Mouse (Mus musculus): Measurements from ENCODE around the gene Itga2b. TPM values are rescaled to one million over a fixed set of nuclear protein-coding genes. Genes with fewer than 3 reads are reported as not detected.

Gene Itga2b
- total RNA-seq, 1 experiment from 2014 or later: 142 TPM

GRCm38 (mm10) chr11:102461764-102462163, 8.2 kb downstream of the Itga2b start:
- ATAC-seq (replicated peaks; ENCODE audit: low read depth, poor library complexity, severe bottlenecking): no peak

GRCm38 (mm10) chr11:102460541-102460940, 9.4 kb downstream of the Itga2b start:
- ATAC-seq (replicated peaks; ENCODE audit: low read depth, poor library complexity, severe bottlenecking): no peak

DNA sequence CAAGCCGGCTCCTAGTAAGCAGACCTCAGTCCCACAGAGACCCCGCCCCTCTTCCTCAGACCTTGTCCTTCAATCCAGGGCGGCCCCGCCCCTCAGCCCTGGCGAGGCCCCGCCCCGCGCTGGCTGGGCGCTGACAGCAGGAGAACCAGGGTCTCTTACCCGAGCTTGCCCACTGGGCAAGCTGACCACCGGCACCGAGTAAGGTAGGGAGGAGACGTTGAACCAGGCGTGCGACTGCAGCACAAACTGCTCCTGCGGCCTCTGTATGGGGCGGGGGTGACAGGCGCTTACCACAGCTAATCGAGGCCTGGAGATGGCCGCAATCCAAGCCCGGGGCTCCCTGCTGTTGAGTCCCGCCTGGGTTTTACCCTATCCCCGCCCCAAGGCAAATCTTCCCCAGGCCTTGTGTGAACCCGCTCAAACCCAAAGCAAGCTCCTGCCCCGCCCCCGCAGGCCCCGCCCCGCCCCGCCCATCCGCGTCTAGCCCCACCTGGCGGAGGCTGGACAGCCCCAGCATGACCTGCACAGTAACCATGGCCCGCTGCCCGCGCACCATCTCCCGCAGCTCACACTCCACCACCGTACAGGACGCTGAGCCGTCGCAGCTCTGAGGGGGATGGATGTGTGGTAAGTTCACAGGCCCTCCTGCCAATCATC, 14.1 kb downstream of the Itga2b start:
- ATAC-seq (replicated peaks; ENCODE audit: low read depth, poor library complexity, severe bottlenecking): peak; percentile 69

DNA sequence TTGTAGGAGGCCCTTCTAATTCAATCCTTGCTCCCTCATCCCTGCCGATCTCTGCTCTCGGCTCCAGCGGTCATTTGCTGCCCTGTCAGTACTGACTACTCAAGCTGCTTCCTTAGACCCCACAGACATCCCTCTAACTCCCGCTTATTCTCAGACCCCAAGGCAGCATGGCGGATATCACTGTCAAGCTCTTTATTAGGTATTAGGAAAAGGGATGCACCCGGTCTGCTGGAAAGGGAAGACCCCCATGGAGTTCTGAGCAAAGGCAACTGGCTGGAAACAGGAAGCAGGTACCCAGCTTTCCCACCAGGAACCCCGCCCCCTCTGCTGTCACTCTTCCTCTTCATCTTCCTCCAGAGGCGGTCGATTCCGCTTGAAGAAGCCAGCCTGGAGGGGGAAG, 16.8 kb downstream of the Itga2b start:
- ATAC-seq (replicated peaks; ENCODE audit: low read depth, poor library complexity, severe bottlenecking): no peak

DNA sequence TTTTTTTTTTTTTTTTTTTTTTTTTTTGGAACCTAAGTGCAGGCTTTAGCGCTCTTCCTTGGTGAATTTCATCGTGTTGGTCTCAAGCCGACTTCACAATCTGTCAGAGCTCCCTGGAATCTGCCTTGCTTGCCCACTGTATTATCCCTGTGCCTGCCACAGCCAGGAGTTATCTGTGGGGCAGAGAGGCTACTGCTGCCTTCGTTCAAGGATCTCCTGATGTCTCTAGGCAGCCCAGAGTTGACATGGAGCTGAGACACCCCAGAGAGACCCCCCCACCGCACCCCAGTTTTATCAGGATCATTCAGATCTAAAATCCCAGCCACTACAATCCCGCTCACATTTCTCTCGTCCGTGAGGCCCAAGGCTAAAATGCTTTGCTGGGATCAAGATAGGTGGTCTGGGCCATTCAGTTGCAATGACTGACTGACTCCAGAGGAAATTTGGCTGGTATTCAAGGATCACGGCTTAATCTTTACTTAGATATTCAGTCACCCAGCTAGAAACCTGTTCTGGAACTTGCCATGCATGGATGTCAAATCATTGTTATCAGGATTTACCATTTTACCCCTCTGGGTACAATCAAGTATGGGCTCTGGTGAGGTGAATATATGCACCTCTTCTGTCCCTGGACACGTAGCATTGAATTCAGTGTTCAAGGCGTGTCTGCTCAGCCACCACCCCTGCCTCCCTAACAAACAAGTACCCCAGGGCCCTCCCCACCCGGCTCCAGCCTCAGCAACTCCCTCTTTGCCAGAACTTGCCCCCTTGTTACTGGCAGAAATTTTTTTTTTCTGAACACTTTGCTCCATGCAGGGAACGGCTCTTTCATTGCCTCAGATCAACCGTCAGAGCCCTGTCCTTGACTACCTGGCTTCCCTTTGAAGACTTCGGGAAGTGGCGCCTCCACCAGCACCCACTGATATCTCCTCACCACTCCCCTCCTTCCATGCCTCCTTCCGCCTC, 20.6 kb downstream of the Itga2b start:
- no peak for ATAC-seq (replicated peaks; ENCODE audit: low read depth, poor library complexity, severe bottlenecking)

DNA sequence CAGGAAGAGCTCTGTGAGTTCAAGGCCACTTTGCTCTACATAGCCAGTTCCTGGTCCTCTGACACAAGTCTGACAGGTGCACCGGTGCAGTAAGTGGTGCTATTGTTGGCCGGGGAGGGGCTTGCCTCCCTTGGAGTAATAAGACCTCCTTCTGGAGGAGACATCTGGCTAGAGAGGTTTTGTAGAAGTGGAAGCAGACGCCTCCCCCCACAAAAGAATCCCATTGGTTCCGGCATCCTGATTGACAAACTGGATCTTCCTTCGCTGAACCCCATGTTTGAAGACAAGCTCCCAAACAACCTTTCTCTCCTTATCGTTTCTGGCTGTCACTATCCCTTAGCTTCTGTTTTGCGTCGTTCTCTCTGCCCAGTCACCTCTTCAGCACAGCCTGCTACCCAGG, 21.6 kb downstream of the Itga2b start:
- ATAC-seq (replicated peaks; ENCODE audit: low read depth, poor library complexity, severe bottlenecking): no peak

GRCm38 (mm10) chr11:102447497-102447896, 22.4 kb downstream of the Itga2b start, which contains the start of gene Fam171a2:
Fam171a2 (minus strand) TSS chr11:102447682.
- ATAC-seq (replicated peaks; ENCODE audit: low read depth, poor library complexity, severe bottlenecking): peak; percentile 54

DNA sequence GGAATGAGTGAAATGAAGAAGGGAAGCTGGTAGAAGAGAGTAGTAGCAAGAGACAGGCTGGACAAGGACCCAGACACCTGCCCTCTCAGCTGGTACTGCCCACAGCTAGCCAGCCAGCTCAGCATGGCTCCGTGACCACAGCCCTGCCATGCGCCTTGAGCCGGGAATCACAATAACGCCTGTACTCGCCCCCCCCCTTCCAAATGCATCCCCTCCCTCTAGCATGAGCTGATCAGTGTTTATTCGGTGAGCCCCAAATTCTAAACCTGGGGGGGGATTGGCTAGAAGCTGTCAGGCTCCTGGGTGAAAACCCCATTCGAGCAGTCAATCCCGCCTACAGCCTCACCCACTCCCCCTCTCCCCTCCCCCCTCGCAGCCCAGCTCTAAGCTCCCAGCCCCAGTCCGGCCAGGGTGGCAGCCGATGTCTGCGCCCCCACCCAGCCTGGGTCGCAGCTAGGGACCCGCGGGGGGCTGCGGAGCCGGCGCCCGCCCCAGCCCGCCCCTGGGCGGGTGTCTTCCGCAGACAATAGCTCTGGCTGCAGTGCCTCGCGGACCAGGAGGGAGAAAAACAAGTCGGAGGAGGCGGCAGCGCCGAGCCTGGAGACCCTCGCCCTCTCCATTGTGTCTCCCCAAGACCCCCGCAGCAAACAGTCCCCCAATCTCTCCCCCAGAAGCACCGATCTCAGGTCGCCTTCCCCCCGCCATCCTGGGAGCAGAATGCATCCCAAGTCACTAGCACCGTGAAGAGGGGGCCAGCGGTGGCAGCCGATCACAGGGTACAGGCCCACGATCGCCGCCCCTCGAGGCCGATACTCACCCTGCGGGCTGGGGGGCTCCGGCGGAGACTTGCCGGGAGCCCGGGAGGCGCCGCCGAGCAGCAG, 23.1 kb downstream of the Itga2b start:
- 0 out of 2 replicates have a peak, but pooled peaks have one; percentile 10 for ATAC-seq (replicated peaks; ENCODE audit: low read depth, poor library complexity, severe bottlenecking)

DNA sequence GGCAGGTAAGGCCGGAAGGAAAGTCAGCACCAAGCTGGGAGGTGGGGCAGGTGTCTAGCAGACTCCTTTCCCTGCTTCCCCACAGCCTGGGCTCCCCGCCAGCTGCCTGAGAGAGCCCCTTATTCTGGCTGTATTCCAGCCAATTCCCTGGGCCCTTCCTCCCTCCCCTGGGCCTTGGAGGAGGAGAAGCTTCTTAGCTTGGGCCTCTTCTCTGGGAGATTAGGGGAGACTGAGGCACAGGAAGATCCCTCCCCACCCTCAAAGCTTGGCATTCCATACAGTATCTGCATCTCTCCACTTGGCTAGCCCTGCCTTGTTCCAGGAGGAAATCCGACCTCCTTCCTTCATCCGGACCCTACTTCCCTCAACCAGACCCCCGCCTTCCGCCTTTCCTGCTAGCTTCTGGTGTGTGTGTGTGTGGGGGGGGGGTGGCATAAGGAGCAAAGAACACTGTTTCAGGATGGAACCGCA, 24.0 kb downstream of the Itga2b start:
- no peak for ATAC-seq (replicated peaks; ENCODE audit: low read depth, poor library complexity, severe bottlenecking)

DNA sequence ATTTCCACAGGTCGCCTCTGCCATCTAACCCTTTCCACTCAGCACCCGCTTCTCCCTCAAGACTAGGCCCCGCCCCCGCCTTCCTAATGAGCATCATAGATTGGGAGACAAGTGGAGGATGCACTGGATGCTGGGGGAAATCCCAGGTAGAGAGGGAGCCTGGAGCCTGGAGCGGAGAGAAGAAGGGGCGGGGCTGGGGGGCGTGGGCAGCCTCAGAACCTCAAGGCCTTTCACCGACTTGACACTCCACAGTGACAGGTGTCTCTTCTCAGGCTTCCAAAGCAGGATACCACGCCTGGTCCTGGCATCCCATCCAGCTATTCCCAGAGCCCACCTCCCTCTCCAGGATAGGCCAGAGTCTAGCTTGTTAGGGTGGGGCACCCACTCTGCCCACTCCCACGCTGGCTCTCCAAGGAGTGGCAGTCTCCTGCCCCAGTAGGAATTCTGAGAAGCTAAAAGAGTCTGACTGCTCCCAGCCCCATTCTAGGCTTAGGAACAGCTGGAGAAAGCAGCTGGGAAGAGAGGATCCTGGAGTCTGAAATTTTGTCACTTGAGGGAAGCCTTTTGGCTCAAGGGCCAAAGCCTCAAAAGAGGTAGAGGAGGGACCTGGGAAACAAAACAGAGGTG, 24.5 kb downstream of the Itga2b start:
- ATAC-seq (replicated peaks; ENCODE audit: low read depth, poor library complexity, severe bottlenecking): no peak

DNA sequence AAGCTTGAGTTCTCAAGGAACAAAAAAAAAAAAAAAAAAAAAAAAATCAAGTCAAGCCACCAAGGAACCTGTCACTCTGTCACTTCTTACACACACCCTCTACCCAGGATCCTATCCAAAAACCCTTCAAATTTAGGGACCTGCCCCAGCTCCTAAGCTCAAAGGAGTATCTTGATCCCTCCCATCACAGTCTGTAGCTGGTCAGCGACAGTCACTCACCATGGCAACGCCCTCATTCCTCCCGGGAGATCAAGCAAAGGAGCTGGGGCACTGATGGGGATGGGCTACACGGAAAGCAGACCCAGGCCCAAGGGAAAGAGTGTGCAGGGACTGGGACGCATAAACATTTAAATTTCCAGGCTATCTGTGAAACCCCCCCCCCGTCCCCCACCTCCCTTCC, 25.1 kb downstream of the Itga2b start:
- no peak for ATAC-seq (replicated peaks; ENCODE audit: low read depth, poor library complexity, severe bottlenecking)

DNA sequence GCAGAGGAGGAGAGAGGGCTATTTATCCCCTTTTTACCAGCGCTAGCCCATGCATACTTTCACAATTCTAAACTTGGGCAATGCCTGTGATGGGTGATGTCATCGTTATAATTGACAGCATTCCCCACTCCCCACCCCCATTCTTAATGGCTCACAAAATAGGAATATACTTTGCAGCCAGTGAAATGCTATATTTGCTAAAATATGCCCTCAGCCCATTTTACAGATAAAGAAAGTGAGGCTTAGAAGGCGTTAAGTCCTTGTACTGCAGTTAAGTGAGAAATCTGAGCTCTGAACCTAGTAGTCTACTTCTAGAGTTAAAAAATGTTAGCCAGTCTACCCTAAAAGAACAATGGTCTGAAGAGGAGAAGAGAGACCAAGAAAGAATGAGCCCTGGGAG, 25.6 kb downstream of the Itga2b start:
- ATAC-seq (replicated peaks; ENCODE audit: low read depth, poor library complexity, severe bottlenecking): no peak

DNA sequence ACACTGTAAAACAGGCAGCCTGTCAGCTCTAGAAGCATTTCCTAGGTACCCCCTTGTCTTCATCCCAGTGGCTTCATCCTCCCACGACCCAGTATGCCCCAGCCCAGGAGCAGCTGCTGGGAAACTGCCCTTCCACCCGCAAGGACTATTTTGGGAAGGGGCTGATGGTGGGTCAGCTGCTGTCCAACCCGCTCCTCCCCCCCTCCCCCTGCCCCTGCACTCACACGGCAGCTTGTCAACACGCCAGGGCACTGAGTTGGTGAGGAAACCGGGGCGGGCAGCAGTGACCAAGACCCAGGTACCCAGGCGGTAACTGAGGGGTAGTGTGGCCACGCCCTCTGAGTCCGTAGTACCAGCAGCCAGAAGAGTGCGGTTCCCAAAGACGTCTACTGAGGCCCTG, 26.2 kb downstream of the Itga2b start:
- ATAC-seq (replicated peaks; ENCODE audit: low read depth, poor library complexity, severe bottlenecking): no peak

DNA sequence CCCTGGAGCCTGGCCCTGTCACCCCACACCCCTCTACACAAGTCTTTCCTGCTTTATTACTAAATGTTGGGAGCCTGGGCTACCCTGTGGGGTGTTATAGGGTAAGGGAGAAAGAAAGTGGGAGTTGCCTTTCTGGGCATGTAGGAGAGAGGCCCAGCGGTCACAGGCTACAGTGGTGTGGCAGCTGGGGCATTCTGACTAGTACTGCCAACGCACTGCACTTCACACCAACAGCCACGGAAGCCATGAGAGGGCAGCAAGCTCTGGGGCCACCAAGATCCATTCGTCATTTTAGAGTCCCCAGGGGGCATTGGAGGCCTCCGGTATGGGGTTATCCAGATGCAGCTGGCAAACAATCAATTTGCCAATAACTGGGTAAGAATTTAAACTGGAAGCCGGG, 27.8 kb downstream of the Itga2b start:
- no peak for ATAC-seq (replicated peaks; ENCODE audit: low read depth, poor library complexity, severe bottlenecking)

DNA sequence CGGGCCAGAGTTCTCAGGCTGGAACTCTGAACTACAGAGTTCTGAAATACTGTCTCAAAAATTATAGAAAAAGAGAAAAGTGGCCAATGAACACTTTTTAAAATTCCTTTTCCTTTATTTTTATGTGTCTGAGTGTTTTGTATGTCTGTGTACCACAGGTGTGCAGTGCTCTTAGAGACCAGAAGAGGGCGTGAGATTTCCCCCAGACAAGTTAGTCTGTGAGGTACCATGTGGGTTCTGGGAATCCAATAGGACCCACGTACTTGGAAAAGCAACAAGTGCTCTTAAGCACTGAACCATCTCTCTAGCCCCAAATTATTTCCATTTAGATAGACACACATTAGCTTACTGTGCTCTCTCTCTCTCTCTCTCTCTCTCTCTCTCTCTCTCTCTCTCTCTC, 28.5 kb downstream of the Itga2b start:
- no peak for ATAC-seq (replicated peaks; ENCODE audit: low read depth, poor library complexity, severe bottlenecking)

- no peak; the same call in 1 of the 2 replicates for ATAC-seq (replicated peaks; ENCODE audit: low read depth, poor library complexity, severe bottlenecking)
Measured at GRCm38 (mm10) chr11:102440255-102440654, 29.7 kb downstream of the Itga2b start.

DNA sequence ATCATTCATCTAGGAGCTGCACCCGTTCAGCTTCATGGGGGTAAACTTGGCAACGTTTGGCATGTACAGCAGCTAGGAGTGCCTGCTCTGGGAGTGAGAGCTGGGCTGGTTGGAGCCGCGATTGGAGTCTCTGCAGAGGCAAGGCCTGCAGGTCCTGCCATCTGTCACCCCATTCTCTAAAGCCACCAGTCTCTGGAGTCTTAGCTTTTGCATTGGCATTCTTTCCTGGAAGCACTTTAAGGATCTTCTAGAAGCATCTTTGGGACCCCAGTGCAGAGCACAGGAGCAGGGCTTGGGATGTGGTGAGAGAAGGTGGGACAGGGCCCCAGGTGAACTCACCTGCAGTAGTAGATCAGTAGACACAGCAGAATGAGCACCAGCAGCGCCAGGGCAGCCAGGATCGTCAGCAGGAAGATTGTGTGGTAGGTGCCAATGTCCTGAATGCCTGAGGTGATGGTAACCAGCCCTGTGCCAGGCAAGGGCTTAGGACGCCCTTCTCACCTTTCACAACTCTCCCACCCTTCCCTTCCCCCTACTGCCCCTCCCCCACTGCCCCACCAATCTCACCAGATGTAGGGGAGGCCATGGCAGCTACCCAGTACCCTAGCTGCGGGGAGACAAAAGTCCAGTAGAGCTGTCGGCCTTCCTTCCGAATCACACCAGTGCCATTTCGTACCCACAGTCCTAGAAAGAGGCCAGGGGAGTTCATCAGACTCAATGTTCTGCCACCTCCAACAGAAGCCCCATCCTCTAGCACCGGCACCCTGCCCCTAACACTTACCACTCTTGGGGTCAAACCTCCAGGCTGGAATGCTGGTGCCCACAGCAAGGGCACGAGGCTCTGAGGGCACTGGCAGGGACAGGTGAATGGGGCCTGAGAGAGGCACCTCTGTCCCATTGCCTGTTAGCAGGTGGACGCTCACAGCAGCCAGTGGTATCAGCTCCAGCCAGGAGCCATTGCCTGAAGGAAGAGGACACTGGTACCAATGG, 30.5 kb downstream of the Itga2b start:
- ATAC-seq (replicated peaks; ENCODE audit: low read depth, poor library complexity, severe bottlenecking): no peak
